Mouse (Mus musculus): ENCODE data around the gene Myo5a. TPM values are rescaled to one million over a fixed set of nuclear protein-coding genes. Genes with fewer than 3 reads are reported as not detected.
"Not testable (repeated sequence)": the region's sequence is repeated elsewhere in the genome, so short reads cannot be mapped to it uniquely, and the experiment has no call there.

Gene Myo5a
- polyA plus RNA-seq, 3 experiments from 2014 or later, result 9.3 to 11.4 (median 11.0) TPM

DNA sequence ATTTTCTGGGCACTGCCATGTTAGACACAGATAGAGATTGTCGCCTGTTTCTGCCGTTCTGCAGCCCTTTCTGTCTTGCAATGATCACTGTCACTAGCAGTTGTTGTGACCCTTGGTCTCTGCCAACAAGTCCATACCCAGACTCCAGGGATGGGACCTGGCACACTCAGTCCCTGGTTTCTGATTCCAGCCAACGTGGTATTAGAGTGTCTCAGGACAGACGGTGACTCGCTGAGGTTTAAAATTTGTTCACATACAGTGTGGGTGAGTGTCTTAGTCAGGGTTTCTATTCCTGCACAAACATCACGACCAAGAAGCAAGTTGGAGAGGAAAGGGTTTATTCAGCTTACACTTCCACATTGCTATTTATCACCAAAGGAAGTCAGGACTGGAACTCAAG lies 182.3 kb downstream of the Myo5a start:
- ATAC-seq, result not testable (repeated sequence)

DNA sequence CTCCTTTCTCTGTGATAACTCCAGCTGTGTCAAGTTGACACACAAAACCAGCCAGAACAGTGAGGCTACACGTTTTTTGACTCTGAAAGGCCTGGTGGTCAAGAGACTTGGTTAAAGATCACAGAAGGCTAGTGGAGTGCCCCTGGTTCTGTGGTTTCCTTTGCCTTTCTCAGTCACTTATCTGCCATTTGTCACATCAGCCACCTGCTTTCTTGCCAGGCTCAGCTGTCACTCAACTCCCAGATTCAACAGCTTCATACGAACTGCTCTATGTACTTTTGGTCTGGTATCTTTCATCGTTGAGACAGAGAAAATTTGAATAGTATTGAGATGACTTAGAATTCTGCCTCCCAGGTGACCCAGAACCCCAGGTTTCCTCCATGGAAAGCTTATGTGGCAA lies 183.0 kb downstream of the Myo5a start:
- no peak for ATAC-seq

DNA sequence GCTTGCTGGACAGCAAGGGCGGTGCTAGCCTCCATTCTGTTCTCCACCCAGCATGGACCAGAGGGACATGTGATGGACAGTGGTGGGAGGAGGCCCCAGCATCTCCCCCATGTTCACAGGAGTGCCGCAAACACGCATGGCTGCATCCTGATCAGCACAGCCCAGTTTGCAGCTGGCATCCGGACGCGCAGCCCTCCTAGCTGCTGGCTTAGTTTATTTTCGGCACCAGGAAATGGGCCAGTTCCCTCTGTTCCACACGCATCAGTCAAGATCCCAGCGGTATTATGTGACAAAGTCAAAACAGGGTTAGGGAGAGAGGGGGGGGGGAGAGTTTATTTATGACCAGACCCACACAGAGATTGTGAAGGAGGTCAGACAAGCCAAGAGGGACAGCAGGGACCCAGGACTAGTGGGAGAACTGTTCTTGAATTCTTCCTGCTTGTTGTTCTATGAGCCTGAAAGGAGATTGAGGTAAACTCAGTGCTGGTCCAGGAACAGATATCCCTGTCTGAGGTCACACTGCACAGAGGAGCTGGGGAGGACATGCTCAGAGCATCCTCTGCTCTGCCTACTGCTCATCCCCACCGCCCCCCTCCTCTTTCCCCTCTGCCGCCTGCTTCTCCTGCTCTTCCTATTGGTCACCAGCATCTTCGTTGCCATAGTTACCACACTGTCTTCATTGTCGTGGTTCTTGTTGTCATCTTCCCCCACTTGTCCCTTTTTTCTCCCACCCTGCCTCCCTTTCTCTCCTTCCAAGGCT lies 183.6 kb downstream of the Myo5a start:
- no peak for ATAC-seq

DNA sequence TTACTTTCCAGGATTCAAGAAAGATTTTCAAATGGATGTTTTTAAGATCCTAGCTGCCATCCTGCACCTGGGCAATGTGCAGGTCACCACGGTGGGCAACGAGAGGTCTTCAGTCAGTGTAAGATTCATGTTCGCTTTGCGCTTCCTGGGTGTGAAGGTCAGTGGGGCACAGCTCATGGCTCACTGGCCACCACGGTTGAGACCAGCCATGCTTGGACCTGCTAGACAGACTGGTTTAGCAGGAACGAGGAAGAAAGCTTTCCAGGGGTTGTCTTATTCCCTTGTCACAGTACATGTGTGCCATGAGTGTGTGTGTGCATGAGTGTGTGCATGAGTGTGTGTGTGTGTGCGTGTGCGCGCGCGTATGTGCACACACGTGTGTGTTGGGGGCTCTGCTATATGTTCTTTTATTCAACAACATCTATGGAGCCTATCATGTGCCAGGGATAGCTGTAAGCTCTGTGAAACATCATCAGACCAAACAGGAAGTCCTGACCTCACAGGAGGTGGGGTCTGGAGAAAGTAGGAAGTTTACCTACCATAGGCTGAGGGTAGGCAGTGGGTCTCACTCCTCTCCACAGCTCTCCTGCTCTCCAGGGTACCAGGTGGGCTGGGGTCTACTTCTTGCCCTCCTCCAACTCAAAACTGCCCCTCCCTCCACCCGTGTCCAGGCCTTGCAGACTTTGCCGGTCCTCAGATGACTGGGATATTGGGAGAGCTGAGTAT lies 185.2 kb downstream of the Myo5a start:
- ATAC-seq, result peak; percentile 46

DNA sequence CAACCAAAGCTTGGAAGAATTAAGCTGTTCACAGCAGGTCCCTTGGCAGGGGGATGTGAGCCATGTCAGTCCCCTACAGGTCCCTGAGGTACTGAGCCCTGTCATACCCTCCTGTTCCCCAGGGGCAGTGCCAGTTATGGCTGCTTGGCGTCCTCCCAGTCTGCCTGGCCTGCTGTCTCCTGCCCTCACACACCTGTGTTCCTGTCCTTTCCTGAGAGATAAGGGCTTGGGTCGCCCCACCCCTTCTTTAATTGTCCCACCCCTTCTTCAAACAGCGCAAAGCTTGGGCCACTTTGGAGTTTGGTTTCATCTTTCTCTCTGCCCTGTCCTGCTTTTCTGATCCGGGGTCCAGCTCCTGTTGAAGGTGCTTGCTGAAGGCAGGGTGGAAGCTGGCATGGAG lies 188.0 kb downstream of the Myo5a start:
- ATAC-seq, result no peak

DNA sequence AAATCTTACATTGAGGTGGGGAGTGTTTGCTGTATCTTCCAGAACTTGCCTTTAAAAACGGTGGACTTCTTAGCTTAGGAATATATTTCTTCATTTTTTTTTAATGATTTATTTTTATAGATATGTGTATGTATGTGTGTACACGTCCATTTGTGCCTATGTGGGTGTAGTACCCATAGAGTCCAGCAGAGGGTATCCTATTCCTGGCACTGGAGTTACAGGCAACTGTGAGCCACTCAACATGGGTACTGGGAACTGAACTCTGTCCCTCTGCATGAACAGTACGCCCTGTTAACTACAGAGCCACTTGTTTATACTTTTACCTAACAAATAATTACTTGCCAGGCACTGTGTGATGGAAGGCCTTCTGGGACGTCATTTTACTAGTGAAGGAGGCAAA lies 188.8 kb downstream of the Myo5a start:
- no peak for ATAC-seq

DNA sequence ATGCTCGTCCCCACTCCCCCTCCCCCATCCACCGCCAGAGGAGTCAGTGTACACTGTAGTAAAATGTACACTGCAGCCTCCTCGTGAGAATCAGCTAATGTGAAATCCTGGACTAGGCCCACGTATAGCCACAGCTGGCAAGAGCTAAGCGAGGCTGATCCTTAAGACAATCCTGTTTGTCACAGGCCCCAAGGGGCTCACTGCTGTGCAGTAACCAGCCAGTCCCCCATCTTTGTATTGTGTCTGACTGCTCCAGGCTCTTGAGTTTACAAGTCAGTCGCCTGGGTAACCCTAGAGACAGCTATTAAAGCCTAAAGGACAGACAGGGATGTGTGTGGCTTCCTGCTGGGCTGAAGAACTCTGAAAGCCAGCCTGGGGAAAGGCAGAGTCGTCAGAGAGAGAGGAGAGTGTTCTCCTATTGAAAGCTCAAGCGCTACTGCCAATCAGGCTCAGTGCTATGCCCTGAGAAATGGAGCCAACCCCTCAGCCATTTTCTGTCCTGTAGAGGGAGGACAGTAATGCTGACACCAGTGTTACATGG lies 190.6 kb downstream of the Myo5a start:
- ATAC-seq, result peak; percentile 14

DNA sequence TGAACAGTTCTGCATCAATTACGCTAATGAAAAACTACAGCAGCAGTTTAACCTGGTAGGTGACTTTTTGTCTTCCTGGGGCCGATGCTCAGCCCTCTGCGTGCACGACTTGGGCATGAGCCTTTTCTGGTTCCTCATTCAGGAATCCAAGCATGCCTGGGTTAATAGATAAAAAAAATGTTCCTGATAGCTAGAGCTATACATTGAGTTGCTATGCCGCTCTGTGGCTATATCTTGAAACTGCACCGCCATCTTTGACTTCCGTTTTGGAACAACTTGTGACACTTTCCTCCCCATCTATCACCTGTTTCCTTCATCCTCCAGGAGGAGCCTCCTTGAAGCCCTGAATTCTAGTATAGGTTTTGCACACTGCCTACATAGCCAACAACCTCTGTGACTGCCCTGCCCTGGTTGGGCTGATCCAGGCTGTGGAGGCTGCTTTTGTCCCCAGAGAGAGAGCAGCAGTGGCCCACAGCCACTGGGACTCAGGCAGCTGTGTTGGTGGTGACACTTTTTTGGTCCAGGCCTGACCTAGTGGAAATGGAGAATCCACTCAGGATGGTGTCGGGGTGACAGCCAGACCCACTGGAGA lies 191.5 kb downstream of the Myo5a start:
- ATAC-seq, result peak; percentile 86

DNA sequence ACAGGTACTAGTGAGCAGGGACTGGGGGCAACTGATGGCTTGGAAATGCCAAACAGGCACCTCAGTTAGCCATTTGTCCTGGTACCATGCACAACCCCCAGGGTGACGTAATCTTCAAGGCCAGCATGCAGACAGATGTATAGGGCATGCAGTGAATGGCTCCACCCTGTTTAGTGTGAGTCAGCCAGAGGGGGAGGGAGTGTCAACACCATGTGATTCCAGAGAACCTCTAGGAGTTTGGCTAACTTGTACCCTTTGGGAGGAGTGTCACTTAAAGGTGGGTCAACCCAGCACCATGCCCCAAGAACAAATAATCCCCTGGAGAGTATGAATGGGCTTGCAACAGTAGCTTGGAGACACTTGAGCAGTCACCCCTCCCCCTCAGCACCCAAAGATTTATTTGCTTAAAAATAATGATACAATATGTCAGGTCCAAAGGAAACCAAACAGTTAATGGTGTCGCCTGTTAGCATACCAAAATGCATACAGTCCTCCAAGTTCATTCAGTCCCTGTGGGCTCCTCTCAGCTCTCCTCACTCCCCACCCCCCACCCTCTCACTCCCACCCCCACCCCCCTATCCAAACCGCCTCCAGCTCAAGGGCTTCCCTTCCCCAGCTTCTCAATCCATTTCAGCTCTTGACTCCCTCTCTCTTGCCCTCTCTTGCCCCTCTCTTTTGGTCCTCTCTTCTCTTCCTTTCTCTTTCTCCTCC lies 193.3 kb downstream of the Myo5a start:
- ATAC-seq, result no peak

DNA sequence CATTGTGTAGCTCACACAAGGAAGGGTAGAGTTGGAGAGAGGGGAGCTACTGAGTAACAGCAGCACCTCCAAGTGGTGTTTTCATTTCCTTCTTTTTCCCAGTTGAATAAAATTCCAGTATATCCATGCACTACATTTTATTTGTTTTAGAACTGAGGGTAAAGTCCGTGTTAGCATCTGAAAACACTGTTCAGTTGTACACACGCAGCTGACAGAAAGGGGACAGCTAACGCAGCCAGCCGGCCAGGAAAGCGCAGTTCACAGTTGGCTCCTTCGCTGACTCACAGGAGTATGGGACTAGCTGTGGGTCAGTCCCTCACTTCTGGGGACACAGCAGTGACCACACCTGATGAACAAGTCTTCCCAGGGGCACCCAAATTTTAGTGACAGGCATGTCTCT lies 196.3 kb downstream of the Myo5a start:
- ATAC-seq, result no peak

DNA sequence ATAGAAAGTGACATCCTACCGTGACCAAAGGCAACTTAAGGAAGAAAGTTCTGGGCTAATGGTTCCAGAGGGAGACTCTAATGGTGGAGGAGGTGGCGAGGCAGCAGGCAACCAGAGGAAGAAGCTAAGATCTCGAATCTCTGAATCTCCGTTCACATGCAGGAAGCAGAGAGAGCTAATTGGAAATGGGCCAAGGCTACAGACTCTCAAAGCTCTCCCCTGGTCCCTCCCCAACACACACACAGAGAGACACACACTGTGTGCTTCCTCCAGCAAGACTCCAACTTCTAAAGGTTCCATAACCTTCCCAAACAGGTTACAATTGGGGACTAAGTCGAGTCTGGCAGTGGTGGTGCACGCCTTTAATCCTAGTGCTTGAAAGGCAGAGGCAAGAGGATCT lies 199.6 kb downstream of the Myo5a start:
- ATAC-seq, result peak; percentile 50

DNA sequence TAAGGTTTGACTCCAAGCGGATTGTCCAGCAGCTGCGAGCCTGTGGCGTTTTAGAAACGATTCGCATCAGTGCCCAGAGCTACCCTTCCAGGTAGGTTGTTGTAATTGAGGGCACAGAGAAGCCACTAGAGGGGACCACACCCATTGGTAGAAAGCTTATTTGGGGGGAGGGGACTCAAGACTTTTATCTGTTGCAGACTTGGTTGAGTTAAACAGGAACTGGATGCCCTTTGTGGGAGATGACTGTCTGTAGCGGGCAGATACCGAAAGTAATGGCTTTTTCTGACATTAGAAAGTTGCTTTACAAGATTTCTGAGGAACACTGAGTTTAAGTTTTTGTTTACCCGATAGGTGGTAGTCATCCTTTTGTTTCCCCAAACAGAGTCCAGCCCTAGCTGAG lies 200.7 kb downstream of the Myo5a start:
- ATAC-seq, result peak; percentile 56

Other genes starting within 250 kb of the Myo5a start
- gene Onecut1, start 209.1 kb upstream of the Myo5a start, polyA plus RNA-seq (2017; shearing (Covaris generic)), result not detected
- gene Fam214a, start 118.1 kb upstream of the Myo5a start, polyA plus RNA-seq (2017; shearing (Covaris generic)), result 10 to 100 TPM; 23.1 to 26.4 (median 23.5) TPM
- 100 to 1,000 TPM; 284 to 467 (median 368) TPM for gene Arpp19, start 33.4 kb upstream of the Myo5a start, polyA plus RNA-seq (2017; shearing (Covaris generic))
- under 1 TPM in 2 of 3 experiments, not detected in 1; 0.24 to 0.30 TPM for gene Myo5c, start 161.0 kb downstream of the Myo5a start, polyA plus RNA-seq (2017; shearing (Covaris generic))
- 10 to 100 TPM in 1 of 3 experiments, 1 to 10 TPM in 2; 6.8 to 10.1 (median 8.8) TPM for gene Gnb5, start 235.3 kb downstream of the Myo5a start, polyA plus RNA-seq (2017; shearing (Covaris generic))